Mouse (Mus musculus): ENCODE data around the gene Ksr1.
A peak's percentile ranks its signal among the peaks of the same experiment; 100 is the strongest.

Gene Ksr1

GRCm38 (mm10) chr11:79120087-79120486, 26.1 kb downstream of the Ksr1 start:
- DNase-seq = no peak

GRCm38 (mm10) chr11:79118918-79119377, 27.3 kb downstream of the Ksr1 start:
- no peak for DNase-seq

GRCm38 (mm10) chr11:79116665-79117064, 29.5 kb downstream of the Ksr1 start:
- no peak for DNase-seq

GRCm38 (mm10) chr11:79115659-79116058, 30.5 kb downstream of the Ksr1 start:
- DNase-seq = no peak

GRCm38 (mm10) chr11:79114061-79114460, 32.1 kb downstream of the Ksr1 start:
- DNase-seq = no peak

GRCm38 (mm10) chr11:79113397-79113796, 32.8 kb downstream of the Ksr1 start:
- no peak for DNase-seq

- DNase-seq = no peak
Measured at GRCm38 (mm10) chr11:79112559-79113302, 33.5 kb downstream of the Ksr1 start.

- no peak for DNase-seq
Measured at GRCm38 (mm10) chr11:79111864-79112558, 34.2 kb downstream of the Ksr1 start.

GRCm38 (mm10) chr11:79110446-79110845, 35.8 kb downstream of the Ksr1 start:
- no peak for DNase-seq

- no peak for DNase-seq
Measured at GRCm38 (mm10) chr11:79107934-79108333, 38.3 kb downstream of the Ksr1 start.

GRCm38 (mm10) chr11:79104998-79105397, 41.2 kb downstream of the Ksr1 start:
- DNase-seq = no peak

GRCm38 (mm10) chr11:79104538-79104937, 41.7 kb downstream of the Ksr1 start:
- DNase-seq = no peak

- no peak for DNase-seq
Measured at GRCm38 (mm10) chr11:79104096-79104495, 42.1 kb downstream of the Ksr1 start.

- no peak for DNase-seq
Measured at GRCm38 (mm10) chr11:79103461-79103869, 42.7 kb downstream of the Ksr1 start.

- no peak for DNase-seq
Measured at GRCm38 (mm10) chr11:79102280-79102679, 43.9 kb downstream of the Ksr1 start.

- DNase-seq = no peak
Measured at GRCm38 (mm10) chr11:79101568-79101967, 44.6 kb downstream of the Ksr1 start.

GRCm38 (mm10) chr11:79099032-79099431, 47.2 kb downstream of the Ksr1 start:
- DNase-seq = no peak

- DNase-seq = no peak
Measured at GRCm38 (mm10) chr11:79097736-79098135, 48.5 kb downstream of the Ksr1 start.

- DNase-seq = no peak
Measured at GRCm38 (mm10) chr11:79096673-79097072, 49.5 kb downstream of the Ksr1 start.

- no peak for DNase-seq
Measured at GRCm38 (mm10) chr11:79095713-79096112, 50.5 kb downstream of the Ksr1 start.

GRCm38 (mm10) chr11:79094727-79095126, 51.5 kb downstream of the Ksr1 start:
- peak; percentile 45 for DNase-seq

- DNase-seq = no peak
Measured at GRCm38 (mm10) chr11:79093986-79094695, 52.1 kb downstream of the Ksr1 start.

- no peak for DNase-seq
Measured at GRCm38 (mm10) chr11:79093386-79093906, 52.8 kb downstream of the Ksr1 start.

Measured in kidney, adult 9 months (tissue).